Mouse (Mus musculus) thymus, adult 18-20 months (tissue): ENCODE data around the gene Arhgap22.
A peak's percentile ranks its signal among the peaks of the same experiment; 100 is the strongest.

Experiments
- DNase-seq, 2 experiments: peaks; one replicate each; pipeline ENCODE4 v3.0.0; 2022; ENCODE audit warnings: mixed read lengths in 2 of 2

Arhgap22 gene

DNA sequence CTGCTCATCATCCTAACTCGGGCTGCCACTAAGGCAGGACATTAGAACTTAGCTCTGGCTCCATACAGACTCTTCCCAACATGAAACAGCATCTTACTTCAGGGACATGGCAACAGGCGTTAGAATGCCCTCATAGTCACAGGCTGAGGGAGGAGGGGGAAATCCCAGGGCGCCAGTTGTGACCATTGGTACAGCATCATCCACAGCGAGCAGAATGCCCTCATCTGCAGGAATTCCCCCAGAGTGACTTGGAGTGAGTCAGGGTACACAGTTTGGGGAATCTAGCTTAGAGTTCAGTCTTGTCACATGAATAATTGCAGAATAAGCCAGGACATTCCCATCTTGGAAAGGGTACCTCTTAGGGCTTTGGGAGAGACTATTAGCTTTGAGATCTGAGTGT, 74.1 kb downstream of the Arhgap22 start:
- DNase-seq: no peak

DNA sequence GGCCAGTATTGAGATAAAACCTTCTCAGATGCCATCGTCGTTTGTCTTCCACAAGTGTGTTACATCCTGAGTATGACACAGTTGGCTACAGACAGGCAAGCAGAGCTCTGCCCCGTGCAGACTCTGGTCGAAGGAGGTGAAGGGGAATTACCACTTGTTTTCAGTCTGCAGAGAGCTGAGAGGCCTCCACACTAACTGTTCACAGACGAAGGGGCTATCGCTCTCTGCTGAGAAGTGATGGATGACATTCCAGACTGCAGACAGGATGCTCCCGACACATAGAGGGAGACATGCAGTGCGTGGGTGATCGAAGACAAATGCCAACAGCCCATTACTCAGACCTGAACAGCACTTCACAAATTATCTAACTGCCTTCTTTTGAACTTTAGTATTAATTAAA, 76.2 kb downstream of the Arhgap22 start:
- no peak for DNase-seq

DNA sequence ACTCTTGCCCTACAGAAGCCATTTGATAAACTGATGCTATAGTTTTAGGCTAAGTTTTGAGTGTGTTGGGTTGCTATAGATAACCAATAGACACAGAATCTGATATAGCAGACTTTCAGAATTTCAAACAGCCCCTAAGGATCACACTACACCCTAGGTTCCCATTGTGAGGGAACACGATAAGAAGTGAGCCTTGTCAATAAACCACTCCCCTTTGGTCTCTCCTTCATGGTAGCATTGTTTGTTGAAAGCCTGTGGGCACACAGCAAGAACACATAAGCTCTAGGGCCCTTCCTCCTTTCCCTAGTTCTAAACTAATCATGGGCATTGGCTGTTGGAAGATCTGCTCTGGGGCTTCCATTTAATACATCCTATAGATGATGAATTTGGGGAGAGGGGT, 80.7 kb downstream of the Arhgap22 start:
- DNase-seq: no peak

DNA sequence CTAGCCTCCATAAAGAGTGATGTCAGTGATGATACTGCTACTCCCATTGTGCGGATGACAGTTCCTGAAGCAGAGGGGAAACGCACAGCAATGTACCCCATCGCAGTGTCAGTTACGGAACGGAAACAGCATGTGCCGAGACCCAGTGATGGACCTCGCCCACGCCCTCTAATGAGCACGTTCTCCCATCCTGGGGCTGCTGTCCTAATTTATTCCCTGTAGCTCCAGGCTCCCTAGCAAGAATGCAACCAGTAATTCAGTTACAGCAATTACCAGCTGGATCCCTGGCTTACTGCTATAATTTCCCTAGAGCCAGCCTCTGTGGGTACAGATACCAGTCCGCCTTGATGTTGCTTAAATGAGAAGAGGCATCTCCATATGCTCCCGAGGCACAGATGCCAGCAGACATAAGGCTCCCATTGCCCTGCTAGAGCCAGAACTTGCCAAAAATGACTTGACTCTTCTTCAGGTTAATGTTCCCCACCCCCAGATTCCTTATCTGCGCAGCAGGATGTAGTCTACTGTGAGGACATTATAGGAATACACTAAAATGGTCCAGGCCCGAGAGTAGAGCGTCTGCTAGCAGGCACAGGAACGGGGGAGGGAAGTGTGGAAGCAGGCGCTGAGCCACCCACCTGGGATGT, 83.0 kb downstream of the Arhgap22 start:
- DNase-seq: no peak

DNA sequence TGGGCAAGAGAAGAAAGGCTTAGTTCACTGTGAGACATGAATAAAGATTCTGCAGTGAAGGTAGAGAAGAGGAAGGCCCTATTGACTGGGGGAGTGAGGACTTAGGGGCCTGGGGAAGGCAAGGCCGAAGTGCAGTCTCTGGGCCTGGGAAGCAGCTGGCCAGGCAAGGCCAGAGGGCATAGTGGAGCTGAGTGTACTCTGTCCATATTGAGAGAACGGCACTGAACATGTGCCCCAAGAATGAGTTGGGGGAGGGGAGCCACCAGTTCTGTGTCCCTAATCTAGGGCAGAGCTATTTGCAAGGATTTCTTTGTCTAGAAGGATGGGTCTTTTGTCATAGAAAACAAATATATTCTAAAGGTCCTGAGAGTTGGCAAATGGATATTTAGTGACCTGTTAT, 86.8 kb downstream of the Arhgap22 start:
- no peak for DNase-seq

DNA sequence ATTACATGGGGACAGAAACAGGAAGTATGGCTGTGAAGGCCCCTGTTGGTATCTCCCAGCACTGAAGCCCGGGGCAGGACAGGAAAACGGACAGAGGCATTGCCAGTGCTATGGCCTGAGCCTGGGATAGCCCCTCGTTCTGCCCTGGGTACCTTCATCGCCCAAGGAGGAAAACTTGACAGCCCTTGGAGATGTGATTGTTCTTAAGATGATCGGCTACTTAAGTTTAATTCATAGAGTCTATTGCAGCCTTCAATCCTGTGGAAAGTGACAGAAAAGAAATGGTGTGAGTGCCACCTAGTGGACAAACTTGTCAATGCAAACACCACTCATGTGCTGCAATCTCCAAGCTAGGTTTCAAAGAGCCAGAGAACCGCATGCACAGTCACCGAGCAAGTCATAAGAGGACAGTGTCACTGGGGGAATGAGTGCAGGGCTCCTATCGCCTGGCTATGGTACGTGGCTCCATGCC, 89.6 kb downstream of the Arhgap22 start:
- DNase-seq: no peak

DNA sequence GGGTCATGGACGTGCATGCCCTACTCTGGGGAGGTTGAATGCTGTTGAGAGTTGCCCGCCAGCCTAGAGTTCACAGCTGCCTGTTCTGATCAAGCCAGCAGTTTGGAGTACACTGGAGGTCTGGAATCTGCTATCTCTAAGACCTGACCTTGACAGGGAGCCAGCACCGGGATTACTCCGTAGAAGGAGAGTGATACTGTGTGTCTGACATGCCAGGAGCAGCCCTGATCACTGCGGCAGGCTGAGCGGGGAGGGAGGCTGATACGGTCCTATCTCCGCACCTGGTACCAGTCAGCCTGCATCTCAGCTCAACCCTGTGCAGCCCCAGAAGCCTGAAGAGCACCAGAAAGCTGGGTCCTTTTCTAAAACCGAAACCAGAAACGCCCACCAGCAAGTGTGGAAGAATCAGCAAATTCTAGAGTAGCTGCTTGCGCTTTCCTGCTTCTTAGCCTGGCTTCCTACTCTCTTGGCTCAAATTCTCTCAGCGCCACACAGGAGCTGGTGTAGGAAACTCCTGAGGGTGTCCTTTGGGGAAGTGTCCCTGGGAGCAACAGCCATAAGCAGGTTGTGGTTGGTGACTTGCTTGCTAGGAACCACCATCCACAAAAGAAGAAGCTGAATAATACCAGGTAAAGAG, 91.9 kb downstream of the Arhgap22 start:
- no peak for DNase-seq

DNA sequence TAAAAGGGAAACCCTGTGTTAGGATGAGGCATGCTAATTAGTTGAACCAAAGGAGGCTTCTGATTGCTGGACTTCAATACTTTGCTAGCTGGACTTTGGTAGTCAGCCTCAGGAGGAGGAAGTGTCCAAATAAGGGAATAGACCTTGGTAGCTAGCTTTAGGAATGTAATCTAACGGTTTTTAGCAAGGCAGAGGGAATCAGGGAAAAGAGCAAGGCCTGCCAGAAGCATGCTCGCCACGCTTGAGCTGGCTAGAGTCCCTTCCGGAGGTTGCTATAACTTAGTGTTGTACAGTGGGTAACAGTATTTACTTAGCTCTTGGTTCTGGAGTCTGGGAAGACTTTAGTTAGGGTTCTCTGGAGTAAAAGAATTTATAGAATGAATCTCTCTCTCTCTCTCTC, 96.9 kb downstream of the Arhgap22 start:
- no peak for DNase-seq

DNA sequence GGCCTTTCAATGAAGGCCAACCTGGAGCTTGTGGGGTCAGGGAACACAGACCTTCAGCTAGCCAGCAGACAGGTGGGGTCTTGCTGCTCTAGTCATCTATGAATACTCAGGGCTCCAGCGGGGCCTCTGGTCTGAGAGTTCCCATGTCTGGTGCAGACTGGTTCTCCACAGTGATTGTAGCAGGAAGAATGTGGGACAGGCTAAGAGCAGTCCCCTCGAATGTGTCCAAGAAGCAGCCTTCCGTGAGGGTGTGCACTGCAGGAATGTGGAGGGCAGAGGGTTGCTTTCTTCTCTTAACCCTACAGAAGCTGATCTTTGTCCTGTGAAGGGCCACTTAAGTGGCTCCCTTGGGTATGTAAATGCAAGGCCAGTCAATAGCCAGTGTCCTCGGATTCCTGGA, 98.5 kb downstream of the Arhgap22 start:
- DNase-seq: no peak

DNA sequence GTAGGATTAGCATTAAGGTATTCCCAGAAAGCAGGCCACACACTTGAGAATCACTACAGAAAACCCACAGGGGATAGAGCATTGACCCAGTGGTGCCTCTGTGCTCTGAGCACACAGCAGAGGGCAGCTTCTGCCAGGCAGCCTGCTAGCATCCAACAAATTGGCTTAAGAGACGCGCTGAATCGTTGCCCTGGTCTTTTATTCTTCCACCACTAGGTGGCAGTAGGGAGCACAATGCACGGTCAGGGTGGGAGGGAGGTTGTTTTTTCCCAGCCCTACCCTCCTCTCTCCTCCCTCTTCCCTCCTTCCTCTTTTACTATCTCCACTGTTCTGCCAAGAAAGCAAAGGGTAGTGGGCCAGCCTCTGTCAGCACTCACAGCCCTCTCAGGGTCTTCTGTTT, 99.8 kb downstream of the Arhgap22 start:
- DNase-seq: peak in 1 of 2 experiments; percentile 21

DNA sequence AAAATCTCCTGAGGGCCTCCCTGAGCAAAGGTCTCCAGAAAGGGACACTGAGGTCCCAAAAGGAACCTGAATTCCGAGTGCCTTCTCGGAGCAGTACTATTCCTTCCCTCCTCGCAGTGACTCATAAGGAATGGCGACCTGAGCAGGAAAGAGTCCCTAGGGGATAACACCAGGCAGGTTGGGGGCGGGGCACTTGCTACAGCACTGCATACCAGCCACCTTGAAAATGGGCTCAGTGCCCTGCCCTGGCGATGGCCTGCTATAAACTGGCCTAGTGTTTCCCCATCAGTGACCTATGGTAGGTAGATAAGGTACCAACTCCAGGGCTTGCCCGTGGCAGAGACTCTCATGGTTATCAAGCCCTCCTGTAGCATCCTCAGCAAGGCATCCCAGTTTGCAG, 100.3 kb downstream of the Arhgap22 start:
- DNase-seq: no peak

DNA sequence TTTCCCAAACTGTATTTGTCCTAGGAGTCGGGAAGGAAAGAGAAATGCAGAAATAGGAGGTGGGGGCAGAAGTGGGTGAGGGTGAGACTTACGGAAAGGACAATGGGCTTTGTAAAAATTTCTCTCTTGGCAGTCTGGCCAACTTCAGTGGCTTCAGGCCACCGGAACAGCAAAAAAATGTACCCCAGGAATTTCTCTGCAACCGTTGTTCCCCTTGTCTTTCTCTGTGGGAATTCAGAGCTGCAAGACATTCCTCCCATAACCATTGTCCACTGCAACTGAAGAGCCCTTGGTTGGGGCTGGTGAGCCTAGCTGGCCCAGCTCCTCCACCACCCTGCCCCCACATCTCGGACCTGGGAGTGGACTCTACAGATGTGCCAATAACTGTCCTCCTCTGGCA, 101.3 kb downstream of the Arhgap22 start:
- DNase-seq: no peak

DNA sequence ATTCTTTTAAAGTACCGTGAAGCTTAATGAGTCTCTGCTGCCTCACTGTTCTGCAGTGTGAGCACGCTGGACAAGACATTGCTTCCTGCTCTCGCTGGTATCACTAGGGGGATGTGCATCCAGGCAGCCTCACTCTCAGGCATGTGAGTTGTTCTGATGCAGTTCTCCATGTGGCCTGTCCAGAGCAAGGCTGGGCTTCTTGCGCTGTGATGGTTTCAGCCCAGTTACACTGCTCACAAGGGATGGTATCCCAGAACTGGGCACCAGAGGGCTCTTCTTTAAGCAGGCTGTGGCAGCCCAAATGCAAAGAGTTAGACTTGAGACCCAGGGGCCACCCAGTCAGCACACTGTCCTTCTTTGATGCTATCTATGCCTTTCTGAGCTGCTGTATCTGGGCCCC, 101.9 kb downstream of the Arhgap22 start:
- no peak for DNase-seq

DNA sequence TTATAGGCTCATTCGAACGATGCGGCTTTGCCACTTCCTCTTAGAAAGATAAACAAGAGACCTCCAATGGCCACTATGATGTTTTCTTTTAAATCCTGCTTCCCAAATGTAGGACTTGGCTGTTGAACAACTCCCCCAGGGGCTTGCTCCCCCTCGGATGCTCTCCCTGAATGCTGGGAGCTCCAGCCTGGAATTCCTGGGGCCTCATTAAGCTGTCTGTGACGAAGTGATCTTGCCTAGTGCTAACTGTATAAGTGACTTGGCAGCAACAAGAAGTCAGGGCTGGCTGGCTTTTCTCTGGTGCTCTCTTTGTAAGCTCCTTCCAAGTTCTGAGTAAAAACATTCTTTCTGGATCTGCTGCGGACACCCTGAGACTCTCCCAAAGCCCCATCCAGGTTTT, 104.1 kb downstream of the Arhgap22 start:
- DNase-seq: no peak

DNA sequence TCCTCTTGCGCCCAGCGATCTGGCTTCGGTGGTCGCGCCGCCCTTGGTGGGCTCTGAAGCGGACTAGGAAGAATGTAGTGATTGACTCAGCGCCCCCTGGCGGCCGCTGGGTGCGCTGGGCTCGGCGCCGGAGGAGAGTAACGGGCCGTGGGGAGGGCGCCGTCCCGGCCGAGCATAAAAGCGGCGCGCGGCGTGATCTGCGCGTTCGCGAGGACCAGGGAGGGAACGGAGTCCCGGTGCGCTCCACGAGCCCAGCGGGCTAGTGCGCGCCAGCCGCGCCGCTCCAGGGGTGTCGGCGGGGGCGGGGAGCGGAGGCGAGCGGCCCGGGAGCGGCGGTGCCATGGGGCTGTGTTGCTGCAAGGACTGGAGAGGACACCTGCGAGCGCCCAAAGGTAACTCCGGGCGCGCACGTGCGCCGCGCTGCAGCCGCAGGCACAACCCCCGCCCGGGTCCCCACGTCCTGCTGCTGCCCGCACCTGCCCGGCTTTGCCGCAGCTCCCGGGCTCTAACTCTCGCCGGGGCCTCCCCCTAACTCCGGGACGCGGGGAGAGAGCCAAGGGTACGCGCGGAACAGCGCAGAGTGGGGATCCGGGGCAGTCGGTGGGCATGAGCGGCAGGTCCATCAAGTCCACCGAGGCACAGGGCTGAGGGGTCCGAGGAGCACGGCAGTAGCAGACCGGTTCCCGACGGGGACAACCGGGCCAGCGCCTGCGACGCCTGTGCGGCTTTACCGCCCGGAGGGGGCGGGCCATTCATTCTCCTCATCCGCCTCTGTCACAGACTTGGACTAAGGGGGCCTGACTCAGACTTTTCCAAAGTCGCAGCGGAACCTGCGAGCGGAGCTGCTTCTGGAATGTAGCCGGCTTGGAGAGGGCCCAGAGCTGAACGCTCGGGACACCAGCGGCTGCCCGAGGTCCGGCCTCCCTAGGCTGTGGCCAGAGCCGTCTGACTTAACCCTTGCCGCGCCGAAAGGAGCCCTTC, 106.0 kb downstream of the Arhgap22 start:
- DNase-seq: peak; percentile 18 to 23

DNA sequence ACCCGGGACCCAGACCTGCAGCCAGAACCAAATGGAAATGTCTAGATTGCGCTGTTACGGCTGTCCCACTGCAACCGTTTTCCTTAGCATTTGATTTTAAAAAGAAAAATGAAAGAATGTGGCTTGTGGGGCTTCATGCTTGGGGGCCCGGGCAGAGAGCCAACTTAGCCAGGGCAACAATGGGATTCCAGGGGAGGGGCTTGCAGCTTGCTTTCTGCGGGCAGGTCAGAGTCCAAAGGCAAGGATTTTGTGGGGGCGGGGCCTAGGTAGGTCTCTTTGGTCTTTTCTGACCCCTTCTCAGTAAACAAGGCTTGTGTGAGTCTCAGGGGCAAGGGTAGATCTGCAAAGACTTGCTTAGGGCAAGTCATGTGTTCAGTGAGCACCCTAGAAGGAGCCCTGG, 107.0 kb downstream of the Arhgap22 start:
- no peak for DNase-seq

DNA sequence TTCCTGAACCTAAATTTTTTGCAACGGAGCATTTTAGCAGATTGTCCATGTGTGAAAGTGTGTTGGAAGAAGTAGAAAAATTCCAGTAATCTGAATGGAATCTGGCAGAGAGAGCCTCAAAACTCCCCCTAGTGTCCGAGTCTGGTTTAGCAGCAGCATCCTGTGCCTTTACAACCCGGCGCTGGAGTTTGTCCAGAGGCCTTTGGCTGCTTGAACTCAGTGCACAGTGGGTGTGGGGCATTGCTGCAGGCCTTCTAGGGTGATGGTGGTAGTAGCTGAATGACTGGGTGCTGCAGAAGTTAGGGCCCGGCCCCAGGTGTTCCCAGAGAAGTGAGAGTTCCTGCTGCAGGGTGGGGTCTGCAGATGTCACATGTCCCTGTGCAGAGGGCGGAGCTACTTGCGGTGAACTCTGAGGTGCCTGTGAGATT, 108.8 kb downstream of the Arhgap22 start:
- DNase-seq: no peak

DNA sequence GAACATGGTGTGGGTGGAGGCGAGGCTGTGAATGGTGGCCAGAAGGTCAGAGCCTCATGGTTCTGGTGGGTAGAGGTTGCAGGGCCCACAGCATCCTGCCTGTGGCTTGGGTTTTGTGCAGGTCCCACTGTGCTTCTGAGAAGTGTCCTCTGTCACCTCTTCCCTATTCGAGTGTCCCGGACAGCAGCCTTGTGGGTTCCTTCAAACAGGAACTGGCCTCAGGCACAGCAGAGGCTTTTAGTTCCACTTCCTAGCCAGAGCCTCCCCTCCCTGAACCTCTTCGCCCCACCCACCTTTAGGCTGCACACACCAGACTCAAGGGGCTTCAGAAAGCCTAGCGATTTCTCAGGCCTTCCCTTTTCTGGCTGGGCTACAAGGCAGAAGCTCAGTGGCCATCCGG, 110.7 kb downstream of the Arhgap22 start:
- no peak for DNase-seq

DNA sequence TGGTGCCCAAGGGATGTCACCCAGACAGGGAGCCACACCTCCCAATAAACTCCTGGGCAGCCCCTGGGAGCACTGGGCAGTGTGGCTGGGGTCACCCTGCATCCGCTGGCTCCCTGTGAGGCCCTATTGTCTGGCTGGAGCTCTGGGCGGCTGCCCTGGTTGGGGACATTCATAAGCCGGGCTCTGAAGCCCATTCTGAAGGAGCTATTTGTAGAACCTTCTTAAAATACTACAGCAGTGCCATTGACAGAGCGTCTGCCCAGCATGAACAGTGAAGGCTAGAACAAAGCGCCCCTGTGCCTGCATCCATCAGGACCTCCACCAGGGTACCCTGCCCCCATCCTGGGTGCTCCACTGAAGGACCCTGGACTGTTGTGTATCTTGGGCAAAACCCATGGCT, 114.5 kb downstream of the Arhgap22 start:
- DNase-seq: no peak

DNA sequence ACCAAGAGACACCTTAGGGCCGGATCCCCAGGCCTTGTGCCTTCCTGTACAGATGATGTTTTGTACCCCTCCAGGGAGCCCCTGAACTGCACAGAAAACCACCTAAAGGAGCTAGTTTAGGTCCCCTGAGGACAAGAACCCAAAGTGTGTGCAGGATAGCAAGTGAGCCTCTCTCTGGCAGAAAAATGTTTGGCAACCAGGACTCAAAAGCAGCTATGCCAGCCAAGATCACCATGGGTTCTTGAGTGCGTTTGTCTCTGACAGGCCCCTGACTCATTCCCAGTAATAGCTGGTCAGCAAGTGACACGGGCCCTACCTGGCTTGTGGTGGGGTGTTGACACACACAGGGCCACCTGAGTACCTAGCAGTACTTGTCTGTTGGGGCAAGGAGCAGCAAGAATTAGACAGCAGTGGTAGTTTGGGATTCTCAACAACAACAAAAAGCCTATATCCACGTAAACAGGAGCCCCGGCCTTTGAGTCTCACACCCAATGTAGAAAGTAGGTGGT, 115.5 kb downstream of the Arhgap22 start:
- no peak for DNase-seq

DNA sequence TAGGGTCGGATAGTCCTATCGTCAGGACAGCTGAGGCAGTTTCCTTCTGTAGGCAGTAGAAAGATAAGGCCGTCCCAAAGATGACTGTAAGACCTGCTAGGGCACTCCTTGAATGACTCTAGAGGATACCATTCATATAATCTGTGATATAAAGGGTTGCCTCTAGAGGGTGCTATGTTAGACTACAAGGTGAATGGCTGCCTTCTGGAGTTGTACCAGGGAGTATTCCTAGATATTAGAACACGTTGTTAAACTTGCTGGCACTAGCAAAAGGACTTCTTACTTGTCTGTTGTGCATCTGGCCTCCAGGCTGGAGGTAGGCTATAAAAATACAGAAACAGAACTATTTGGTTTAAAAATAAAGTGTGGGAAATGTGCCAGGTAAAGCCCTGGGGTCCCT, 117.2 kb downstream of the Arhgap22 start:
- DNase-seq: no peak

DNA sequence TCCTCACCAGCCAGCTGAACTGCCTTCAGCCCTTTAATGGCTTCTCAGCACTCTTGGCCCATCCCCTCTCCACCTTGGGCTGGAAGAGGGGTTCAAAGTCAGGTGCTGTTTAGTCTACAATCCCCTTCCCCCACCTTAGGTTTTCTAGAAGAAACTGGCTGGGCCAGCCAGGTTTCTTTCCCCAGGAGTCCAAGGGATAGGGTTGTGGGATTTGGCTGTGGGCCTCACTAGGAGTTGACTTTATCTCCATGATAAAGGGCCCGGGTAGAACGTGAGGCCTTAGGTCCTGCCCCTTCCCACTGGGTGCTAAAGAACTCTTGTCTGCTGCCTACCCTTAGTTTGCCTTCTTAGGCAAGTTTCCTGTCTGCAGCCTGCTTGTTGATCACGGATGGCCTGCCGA, 117.8 kb downstream of the Arhgap22 start:
- no peak for DNase-seq

DNA sequence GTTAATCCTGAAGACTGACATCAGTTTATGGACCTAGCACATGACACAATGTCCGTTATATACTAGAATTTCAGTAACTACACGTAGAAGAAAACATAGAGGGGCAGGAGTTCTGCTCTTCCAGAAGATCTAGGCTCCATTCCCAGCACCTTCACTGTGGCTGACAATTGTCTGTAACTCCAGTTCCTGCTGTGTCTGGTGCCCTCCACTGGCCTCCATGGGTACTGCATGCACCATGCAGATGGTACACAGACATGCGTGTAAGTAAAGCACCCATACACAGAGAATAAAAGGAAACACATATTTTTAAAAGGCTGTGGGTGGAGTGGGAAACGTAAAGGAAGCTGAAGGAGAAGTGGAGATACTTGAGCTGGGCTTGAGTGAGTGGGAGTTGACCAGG, 120.0 kb downstream of the Arhgap22 start:
- DNase-seq: no peak
